Mouse (Mus musculus) T-cell, adult 2 months (primary cell): ENCODE measurements around the gene Cracr2a.

ENCODE experiments used
- DNase-seq: peaks from one replicate; pipeline ENCODE4 v3.0.0; 2022; ENCODE audit warnings: low spot score

Cracr2a gene

DNA sequence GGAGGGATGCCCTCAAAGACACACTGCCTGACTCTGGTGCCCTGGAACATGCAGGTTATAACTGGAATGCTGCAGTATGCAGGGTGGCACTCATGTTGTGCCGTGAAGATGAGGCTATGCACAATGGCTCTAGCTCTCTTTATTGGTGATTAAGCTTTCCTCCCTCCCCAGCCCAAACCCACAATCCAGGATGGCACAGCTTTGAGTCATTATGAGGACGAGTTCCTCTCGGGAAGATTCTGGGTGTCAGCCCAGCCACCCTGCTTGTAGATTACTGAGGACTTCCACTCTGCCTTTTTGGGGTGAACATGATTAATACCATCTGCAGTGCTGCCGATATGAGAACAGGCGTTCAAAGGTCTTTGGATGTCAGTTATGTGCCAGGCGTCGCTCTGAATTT, 132.5 kb downstream of the Cracr2a start:
- no peak for DNase-seq

- DNase-seq = no peak
Measured at GRCm38 (mm10) chr6:127701036-127701783, 140.1 kb downstream of the Cracr2a start.

GRCm38 (mm10) chr6:127708218-127708628, 147.1 kb downstream of the Cracr2a start:
- DNase-seq = no peak

- no peak for DNase-seq
Measured at GRCm38 (mm10) chr6:127714906-127715305, 153.8 kb downstream of the Cracr2a start.

GRCm38 (mm10) chr6:127715428-127715827, 154.3 kb downstream of the Cracr2a start:
- DNase-seq = no peak

- no peak for DNase-seq
Measured at GRCm38 (mm10) chr6:127717239-127718137, 156.3 kb downstream of the Cracr2a start.

DNA sequence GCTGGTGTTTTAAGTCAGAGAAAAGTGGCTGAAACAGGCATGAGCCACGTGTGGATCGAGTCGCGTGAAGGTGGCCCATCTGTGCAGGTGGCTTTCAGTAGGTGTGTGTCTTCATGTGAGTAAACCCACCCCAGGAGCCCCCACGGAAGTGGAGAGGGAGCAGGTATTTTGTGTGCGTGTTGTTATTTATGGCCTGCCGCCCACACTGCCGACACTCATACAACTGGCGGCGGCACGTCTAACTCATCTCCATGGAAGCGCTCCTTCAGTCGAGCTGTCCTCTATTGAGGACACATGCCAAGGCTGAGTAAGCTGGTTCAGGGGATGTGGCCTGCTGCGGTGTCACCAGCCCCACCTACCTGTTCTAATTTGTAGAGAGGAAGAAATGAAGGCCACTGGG, 158.7 kb downstream of the Cracr2a start:
- DNase-seq = no peak

DNA sequence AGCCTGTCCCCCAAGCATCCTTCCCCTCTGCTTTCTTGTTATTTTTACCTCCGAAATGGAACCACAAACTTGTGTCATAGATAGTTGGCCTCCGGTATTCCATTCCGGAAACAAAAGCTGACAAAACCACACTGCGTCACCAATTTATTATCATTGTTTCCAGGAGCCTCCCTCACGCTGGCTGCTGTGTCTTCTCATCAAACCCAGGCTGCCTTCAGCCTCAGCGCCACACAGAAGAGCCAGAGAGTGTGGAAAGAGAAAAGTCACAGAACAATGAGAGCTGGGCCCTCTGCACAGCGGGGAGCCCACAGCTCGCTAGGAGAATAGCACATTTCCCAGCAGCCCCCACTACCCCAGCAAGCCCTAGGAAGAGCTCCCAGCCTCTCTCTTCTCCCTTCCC, 162.0 kb downstream of the Cracr2a start:
- DNase-seq = no peak
